Mouse (Mus musculus): ENCODE results near the gene Phf1. TPM values are rescaled to one million over a fixed set of nuclear protein-coding genes. Genes with fewer than 3 reads are reported as not detected.

Phf1 gene
- polyA plus RNA-seq (2015; fragmentation: Nextera tagmentation; extraction: Ambion mirVana): 15.3 and 21.3 TPM in 2 replicates

DNA sequence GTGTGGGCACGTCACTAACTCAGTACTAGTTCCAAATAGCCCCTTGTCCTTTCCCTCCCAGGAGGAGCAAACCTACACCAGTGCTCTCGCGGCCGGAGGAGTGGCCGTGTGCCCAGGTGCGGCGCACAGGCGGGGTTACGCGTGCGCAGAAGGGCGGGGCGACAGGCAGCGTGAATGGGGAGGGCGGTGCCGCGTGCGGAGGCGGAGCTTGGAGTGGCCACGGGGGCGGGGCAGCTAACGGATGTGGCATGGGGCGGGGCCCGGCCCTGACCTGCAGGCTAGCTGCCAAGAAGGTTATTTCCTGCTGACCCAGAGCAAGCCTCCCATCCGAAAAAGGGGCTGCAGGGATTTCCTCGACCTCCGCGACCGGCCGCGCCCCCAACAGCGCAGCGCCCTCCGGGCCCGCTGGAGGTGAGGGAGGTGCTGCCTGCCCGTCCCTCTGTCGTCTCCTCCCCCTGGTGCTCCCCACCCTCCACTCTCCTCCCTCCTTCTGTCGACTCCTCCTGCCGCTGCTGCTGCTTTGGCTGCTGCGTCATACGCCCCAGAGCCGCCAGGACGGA, at the start of gene Phf1:
Phf1 (plus strand) TSS at position 214 of the 560 bp plus-strand sequence.

DNA sequence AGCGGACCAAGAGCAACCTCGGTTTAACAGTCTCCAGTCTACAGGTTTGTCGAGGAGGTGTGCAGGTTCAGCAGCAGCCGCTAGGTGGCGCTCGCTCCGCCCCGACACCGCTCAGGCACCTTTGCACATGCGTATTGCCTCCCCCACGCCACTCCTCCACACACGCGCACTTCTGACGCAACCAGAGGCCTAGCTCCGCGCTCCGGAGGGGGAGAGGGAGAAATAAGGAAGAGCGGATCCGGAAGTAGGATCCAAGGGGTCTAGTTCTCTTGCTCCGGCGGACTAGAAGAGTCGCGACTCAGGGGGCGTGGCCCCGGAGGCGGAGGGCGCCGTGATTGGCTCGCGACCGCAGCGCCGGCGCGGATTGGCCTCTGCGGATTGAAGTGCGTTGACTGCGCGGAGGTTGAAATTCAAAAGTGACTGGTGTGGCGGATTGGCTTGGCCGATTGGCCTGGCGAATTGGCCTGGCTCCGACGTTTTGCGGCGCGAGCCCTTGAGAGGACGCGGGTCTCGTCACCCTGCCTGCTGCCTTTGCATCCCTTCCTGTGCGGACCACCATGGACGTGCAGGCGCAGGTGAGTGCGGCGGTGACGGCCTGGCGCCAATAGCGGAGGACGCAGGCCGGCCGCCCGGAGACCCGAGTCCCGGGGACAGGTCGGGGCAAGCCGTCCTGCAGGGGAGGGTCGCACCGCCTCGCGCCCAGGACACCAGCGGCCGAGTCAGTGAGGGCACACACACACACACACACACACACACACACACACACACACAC, 16.0 kb upstream of the Phf1 start, which contains the start of gene Kifc5b:
Kifc5b (plus strand) TSS at position 381 of the 772 bp plus-strand sequence.

DNA sequence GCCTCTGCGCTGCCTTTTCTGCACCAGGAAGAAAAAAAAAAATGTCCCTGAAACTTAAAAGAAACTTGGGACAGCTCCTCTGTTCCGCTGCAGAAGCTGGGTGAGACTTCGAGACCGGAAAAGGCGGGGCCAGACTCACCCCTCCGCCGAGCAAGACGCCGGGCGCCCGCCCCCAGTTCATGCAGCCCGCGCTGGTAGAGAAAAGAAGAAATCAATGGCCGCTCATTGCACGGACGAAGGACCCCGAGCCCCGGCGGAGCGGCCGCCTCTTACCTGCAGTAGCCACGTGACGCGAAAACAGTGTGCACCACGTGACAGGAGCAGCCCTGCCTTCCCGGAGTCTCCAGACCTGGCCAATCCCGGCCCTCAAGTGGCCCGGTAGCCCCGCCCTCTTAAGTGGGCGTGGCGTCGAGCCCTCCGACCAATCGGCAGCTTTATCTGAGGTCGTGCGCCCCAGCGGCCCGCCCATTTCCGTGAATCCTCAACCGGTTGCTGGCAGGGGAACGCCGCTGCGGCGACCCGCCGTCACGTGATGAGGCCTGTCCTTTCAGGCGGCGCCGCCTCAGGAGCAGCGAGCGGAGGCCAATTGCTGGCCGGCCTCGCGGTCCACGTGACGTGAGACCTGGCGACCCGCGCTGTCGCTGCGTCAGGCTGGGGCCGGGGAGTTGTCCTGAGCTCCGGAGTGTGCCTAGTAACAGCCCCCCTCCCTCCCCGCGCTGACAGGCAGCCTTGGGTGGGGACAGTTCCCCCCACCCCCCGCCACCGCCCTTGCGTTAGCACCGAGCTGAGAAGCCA, 6.5 kb downstream of the Phf1 start, which contains the start of gene Cuta:
Cuta (minus strand) TSS at position 392 of the 795 bp plus-strand sequence.

DNA sequence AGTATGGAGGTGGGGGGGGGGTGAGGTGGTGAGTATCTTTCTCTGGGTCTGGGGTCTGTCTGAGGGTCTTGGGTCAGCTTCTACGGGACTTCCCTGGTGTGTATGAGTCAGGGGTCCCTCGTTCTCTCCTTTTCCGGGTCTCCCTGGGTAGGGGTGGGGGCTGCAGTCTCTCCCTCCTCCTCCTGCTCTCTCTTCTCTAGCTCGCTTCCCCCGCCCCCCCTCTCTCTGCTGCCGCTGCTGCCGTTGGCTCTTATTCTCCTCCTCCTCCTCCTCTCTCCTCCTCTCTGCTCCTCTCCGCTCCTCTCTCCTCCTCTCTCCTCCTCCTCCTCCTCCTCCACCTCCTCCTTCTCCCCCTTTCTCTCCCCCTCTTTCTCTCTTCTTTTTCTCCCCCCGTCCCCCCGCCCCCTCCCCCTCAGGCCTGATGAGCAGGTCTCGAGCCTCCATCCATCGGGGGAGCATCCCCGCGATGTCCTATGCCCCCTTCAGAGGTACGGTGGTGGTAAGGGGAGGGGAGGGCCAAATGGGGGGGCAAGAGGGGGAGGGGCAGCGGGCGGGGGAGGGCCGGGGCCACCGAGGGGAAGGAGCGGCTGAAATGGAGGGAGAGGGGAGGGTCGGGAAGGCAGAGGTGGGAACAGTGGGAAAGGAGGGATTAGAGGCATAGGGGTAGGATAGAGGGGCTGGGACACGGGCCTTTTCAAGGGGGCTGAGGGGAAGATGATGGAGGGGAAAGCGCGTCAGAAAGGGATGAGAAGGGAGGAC, 8.4 kb downstream of the Phf1 start, which contains the start of gene Syngap1:
Syngap1 (plus strand) TSS at position 223 of the 759 bp plus-strand sequence.

DNA sequence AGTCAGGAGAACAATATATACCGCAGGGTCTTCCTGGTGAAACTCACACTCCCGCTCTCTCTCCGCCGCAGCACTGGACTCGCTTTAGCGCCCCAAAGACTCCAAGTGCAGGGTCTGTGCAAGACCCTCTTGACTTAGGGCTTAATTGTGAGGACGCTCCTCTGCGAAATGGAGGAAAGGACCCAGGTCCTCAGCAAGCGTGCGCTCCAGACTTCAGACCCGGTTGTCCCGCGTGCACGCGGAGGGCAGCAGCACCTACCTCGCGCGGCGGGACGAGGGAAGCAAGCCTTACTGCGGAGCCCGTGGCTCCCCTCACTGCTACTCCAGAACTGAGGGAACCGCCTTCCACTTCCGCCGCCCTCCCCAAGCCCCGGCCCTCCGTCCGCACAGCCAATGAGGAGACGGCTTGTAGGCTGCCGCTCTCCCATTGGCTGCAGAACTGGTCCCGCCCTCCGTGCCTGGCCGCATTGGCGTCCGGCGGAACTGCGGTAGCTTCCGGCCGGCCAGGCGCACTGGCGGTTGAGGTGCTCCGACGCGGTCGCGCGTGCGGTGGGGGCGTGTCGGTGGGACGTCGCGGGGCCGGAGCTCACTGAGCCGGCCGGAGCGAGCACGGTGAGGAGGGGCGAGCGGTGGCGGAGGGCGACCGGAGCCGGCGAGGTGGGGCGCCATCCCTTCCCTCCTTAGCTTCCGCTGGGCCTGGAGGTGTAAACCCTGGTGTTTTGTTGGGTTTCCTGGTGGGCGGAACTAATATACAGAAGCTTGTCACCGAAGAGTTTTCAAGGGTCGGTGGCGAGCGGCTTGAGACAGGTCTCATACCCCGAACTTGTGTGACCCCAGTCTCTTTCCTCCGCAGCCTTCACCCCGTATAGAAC, 40.1 kb downstream of the Phf1 start, which contains the start of gene Zbtb9:
Zbtb9 (plus strand) TSS at position 465 of the 872 bp plus-strand sequence.

Small RNA genes lying within 50 kb of the gene (microRNA-seq; reads per million reads assigned to microRNA genes)
- gene Gm27775 (ENCODE audit: borderline replicate concordance, insufficient number of aligned reads) (not detected), gene Mir3083 (ENCODE audit: borderline replicate concordance, insufficient number of aligned reads) (not detected), gene Mir6968 (ENCODE audit: borderline replicate concordance, insufficient number of aligned reads) (not detected)

Other genes with a start within 250 kb of the Phf1 start
- 16.9 and 24.5 TPM in 2 replicates for gene Crebrf, start 217.4 kb upstream of the Phf1 start, polyA plus RNA-seq (2015; fragmentation: Nextera tagmentation; extraction: Ambion mirVana)
- gene Bnip1, start 152.0 kb upstream of the Phf1 start, polyA plus RNA-seq (2015; fragmentation: Nextera tagmentation; extraction: Ambion mirVana): 28.5 and 29.8 TPM in 2 replicates
- not detected in 2 replicates for gene Nkx2-5, start 88.0 kb upstream of the Phf1 start, polyA plus RNA-seq (2015; fragmentation: Nextera tagmentation; extraction: Ambion mirVana)
- gene Kifc5b, start 16.0 kb upstream of the Phf1 start, polyA plus RNA-seq (2015; fragmentation: Nextera tagmentation; extraction: Ambion mirVana): 1.5 and 2.2 TPM in 2 replicates
- gene Cuta, start 6.5 kb downstream of the Phf1 start, polyA plus RNA-seq (2015; fragmentation: Nextera tagmentation; extraction: Ambion mirVana): 159 and 209 TPM in 2 replicates
- gene Syngap1, start 8.2 kb downstream of the Phf1 start, polyA plus RNA-seq (2015; fragmentation: Nextera tagmentation; extraction: Ambion mirVana): 0.65 and 0.99 TPM in 2 replicates
- 6.2 and 8.2 TPM in 2 replicates for gene Zbtb9, start 40.1 kb downstream of the Phf1 start, polyA plus RNA-seq (2015; fragmentation: Nextera tagmentation; extraction: Ambion mirVana)
- 4.3 and 5.3 TPM in 2 replicates for gene Bak1, start 96.0 kb downstream of the Phf1 start, polyA plus RNA-seq (2015; fragmentation: Nextera tagmentation; extraction: Ambion mirVana)
- gene Itpr3, start 124.3 kb downstream of the Phf1 start, polyA plus RNA-seq (2015; fragmentation: Nextera tagmentation; extraction: Ambion mirVana): 2.3 and 2.6 TPM in 2 replicates
- 325 and 460 TPM in 2 replicates for gene Uqcc2, start 200.9 kb downstream of the Phf1 start, polyA plus RNA-seq (2015; fragmentation: Nextera tagmentation; extraction: Ambion mirVana)
- gene Ip6k3, start 234.7 kb downstream of the Phf1 start, polyA plus RNA-seq (2015; fragmentation: Nextera tagmentation; extraction: Ambion mirVana): 0.36 and 0.72 TPM in 2 replicates

All from adrenal gland, postnatal 0 days (tissue).